Mouse (Mus musculus): ENCODE data around the gene Mamld1.

DNA sequence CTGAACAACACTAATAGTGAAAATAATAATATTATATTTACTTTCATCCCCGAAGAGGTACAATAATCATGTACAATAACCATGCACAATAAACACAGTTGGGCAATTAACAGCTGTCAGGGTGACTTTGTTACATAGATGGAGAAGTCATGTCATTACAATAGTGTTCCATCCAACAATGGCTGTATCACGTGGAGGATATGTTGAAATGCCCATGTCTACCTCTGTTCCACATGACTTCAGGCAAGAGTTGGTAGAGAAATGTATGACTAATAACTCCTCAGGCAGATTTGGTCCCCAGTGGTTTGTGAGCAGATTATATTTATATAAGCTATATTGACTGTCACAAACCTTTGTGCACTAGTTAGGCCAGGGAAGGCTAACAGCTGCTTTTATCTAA is 154.7 kb downstream of the Mamld1 start:
- TF ChIP-seq CTCF (conservative IDR thresholded peaks at IDR 0.05; ENCODE audit: low read length) (no peak), POU5F1 (IDR thresholded peaks at IDR 0.05; ENCODE audit: borderline replicate concordance, low read length) (no peak)

Measured in E14TG2a.4 (cell line).